Mouse (Mus musculus): ENCODE data around the gene Gm42906. TPM values are rescaled to one million over a fixed set of nuclear protein-coding genes. Genes with fewer than 3 reads are reported as not detected.

Gene Gm42906
- total and polyA plus RNA-seq, 3 experiments: not detected

DNA sequence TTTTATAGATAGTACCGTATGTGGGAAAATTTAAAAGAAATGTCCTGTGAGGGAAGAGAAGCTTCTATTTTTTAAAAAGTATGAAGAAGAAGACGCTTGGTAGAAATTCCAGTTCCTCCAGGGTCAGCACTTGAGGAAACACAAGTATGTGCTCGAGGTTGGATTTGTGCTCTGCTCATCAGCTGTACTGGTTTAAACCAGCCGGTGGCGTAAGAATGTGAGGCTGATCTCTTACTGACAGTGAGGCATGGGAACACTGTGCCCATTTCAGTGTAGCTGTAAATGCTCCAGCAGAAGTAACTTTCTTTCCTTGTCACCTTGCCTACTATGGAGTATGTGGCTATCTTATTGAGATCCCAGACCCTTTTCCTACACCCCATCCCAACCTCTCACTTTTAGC lies 374.8 kb downstream of the Gm42906 start:
- dilution Hi-C loops (cut with MboI; ENCODE audit: extremely low pct_ligation_motif_present, extremely low pct_unique_long_range_greater_than_20kb, low sequenced_read_pairs): no loop called here

DNA sequence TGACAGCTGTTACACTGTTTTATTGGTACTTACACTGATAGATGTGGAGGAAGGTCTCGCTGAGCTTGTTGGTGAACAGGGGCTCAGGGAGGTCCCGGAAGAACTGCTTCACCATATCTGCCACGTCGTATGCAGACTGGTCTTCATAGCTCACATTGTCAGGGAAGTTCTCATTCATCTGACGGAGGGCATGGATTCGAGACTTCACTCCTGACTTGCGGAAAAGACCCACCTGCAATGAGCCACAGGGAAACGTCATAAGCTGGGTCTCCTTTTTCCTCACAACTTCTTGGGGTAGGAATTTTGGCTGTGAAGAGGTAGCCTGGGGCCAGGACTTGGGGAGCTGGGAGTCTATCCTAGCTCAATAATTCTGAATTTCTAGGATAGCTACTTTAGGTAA lies 375.6 kb downstream of the Gm42906 start:
- Histone ChIP-seq H3K4me3 (replicated peaks in 1 of 3; ENCODE audit: low read depth in 2 of 3, low read length in 2 of 3, poor library complexity in 1 of 3) (no peak overlapping the region), H3K9me3 (replicated peaks; ENCODE audit: low read length) (peaks cover 9% of the 10 kb centered on the region), H3K9ac (ENCODE audit: insufficient read depth, low read depth) (no peak overlapping the region), H3K36me3 (replicated peaks in 1 of 2; ENCODE audit: control insufficient read depth in 1 of 2, insufficient read depth in 1 of 2, low read length in 1 of 2) (peaks cover 83 to 96% of the 10 kb centered on the region in 2 experiments), H3K79me2 (replicated peaks; ENCODE audit: control insufficient read depth, extremely low read depth, insufficient read depth, poor library complexity, severe bottlenecking) (no peaks in the 10 kb centered on the region; the same call in 1 of the 2 replicates), H3K4me1 (ENCODE audit: control insufficient read depth in 1 of 2, insufficient read depth in 2 of 2) (no peaks in the 10 kb centered on the region), H3K27me3 (replicated peaks) (no peaks in the 10 kb centered on the region), H3K27ac (ENCODE audit: insufficient read depth, low read depth) (no peak overlapping the region), H3K4me2 (ENCODE audit: insufficient read depth, low read depth, poor library complexity, severe bottlenecking) (no peak overlapping the region)
- in situ Hi-C loops (cut with MboI; ENCODE audit: low pct_ligation_motif_present, low pct_unique_long_range_greater_than_20kb, low sequenced_read_pairs) (no loop called here), dilution Hi-C loops (cut with MboI; ENCODE audit: extremely low pct_ligation_motif_present, extremely low pct_unique_long_range_greater_than_20kb, low sequenced_read_pairs) (no loop called here)
- TF ChIP-seq UBTF (IDR thresholded peaks at IDR 0.05; ENCODE audit: low read depth, low read length) (no peak), ZKSCAN1 (IDR thresholded peaks at IDR 0.05; ENCODE audit: borderline replicate concordance, low read depth, low read length) (no peak), POLR2AphosphoS2 (IDR thresholded peaks at IDR 0.05; ENCODE audit: low read depth, low read length) (peak; percentile 46; the same call in 1 of the 2 replicates)
- no peak for DNase-seq (ENCODE audit: extremely low read depth)

More for the DNA sequence above, 374.8 kb downstream of the Gm42906 start:
- no peak for DNase-seq (ENCODE audit: extremely low read depth)
- Histone ChIP-seq H3K4me3 (replicated peaks in 1 of 3; ENCODE audit: low read depth in 2 of 3, low read length in 2 of 3, poor library complexity in 1 of 3) (no peak overlapping the region), H3K9me3 (replicated peaks; ENCODE audit: low read length) (peaks cover 9% of the 10 kb centered on the region), H3K4me2 (ENCODE audit: insufficient read depth, low read depth, poor library complexity, severe bottlenecking) (no peak overlapping the region), H3K27ac (ENCODE audit: insufficient read depth, low read depth) (no peak overlapping the region), H3K9ac (ENCODE audit: insufficient read depth, low read depth) (no peak overlapping the region), H3K27me3 (replicated peaks) (no peaks in the 10 kb centered on the region), H3K36me3 (replicated peaks in 1 of 2; ENCODE audit: control insufficient read depth in 1 of 2, insufficient read depth in 1 of 2, low read length in 1 of 2) (peaks cover 81 to 96% of the 10 kb centered on the region in 2 experiments), H3K4me1 (ENCODE audit: control insufficient read depth in 1 of 2, insufficient read depth in 2 of 2) (no peaks in the 10 kb centered on the region), H3K79me2 (replicated peaks; ENCODE audit: control insufficient read depth, extremely low read depth, insufficient read depth, poor library complexity, severe bottlenecking) (no peaks in the 10 kb centered on the region; the same call in 1 of the 2 replicates)
- no peak for TF ChIP-seq MYC (IDR thresholded peaks at IDR 0.05; ENCODE audit: low read depth, low read length)
- TF ChIP-seq UBTF (IDR thresholded peaks at IDR 0.05; ENCODE audit: low read depth, low read length): no peak
- no peak for TF ChIP-seq ZKSCAN1 (IDR thresholded peaks at IDR 0.05; ENCODE audit: borderline replicate concordance, low read depth, low read length)
- no peak for TF ChIP-seq ZNF384 (IDR thresholded peaks at IDR 0.05; ENCODE audit: low read depth, low read length)
- no peak for TF ChIP-seq ETS1 (conservative IDR thresholded peaks at IDR 0.05; ENCODE audit: low read depth, low read length)
- TF ChIP-seq POLR2AphosphoS2 (IDR thresholded peaks at IDR 0.05; ENCODE audit: low read depth, low read length): no peak
- no peak for TF ChIP-seq EP300 (IDR thresholded peaks at IDR 0.05; ENCODE audit: low read length)
- in situ Hi-C loops (cut with MboI; ENCODE audit: low pct_ligation_motif_present, low pct_unique_long_range_greater_than_20kb, low sequenced_read_pairs): no loop called here

DNA sequence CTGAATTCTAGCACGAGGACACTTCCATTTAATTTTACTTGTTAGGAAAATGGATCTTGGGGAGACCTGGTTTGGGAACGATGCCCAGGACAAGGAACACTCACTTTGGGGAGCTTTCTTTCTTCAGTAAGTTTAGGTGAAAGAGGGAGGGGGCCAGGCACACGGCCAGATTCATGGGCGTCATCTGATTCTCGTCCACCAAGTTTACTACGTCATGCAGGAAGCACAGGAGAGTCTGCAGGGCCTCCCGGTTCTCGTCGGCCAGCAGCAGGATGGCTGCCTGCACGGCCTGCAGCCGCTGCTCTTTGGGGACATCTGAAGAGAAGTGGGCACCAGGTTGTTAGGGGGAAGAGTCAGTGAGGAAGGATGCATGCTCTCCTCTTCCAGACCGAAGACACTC lies 380.5 kb downstream of the Gm42906 start:
- no peaks in the 10 kb centered on the region; the same call in 1 of the 2 replicates for H3K79me2 ChIP-seq (replicated peaks; ENCODE audit: control insufficient read depth, extremely low read depth, insufficient read depth, poor library complexity, severe bottlenecking)
- H3K27ac ChIP-seq (ENCODE audit: insufficient read depth, low read depth): no peak overlapping the region
- in situ Hi-C loops (cut with MboI; ENCODE audit: low pct_ligation_motif_present, low pct_unique_long_range_greater_than_20kb, low sequenced_read_pairs): no loop called here
- peaks cover 3% of the 10 kb centered on the region for H3K9me3 ChIP-seq (replicated peaks; ENCODE audit: low read length)
- no peak overlapping the region for H3K4me2 ChIP-seq (ENCODE audit: insufficient read depth, low read depth, poor library complexity, severe bottlenecking)
- H3K4me1 ChIP-seq (ENCODE audit: control insufficient read depth in 1 of 2, insufficient read depth in 2 of 2): peaks cover 4 to 14% of the 10 kb centered on the region in 2 experiments; a peak in 2 of 4 replicates
- peaks cover 86 to 97% of the 10 kb centered on the region in 2 experiments for H3K36me3 ChIP-seq (replicated peaks in 1 of 2; ENCODE audit: control insufficient read depth in 1 of 2, insufficient read depth in 1 of 2, low read length in 1 of 2)
- dilution Hi-C loops (cut with MboI; ENCODE audit: extremely low pct_ligation_motif_present, extremely low pct_unique_long_range_greater_than_20kb, low sequenced_read_pairs): no loop called here
- H3K9ac ChIP-seq (ENCODE audit: insufficient read depth, low read depth): no peak overlapping the region
- no peak overlapping the region for H3K4me3 ChIP-seq (replicated peaks in 1 of 3; ENCODE audit: low read depth in 2 of 3, low read length in 2 of 3, poor library complexity in 1 of 3)
- TF ChIP-seq CHD1 (IDR thresholded peaks at IDR 0.05; ENCODE audit: low read depth, low read length) (no peak), ZC3H11A (IDR thresholded peaks at IDR 0.05; ENCODE audit: low read depth, low read length) (no peak), POLR2A (IDR thresholded peaks at IDR 0.05; ENCODE audit: low read depth, low read length) (no peak), ETS1 (conservative IDR thresholded peaks at IDR 0.05; ENCODE audit: low read depth, low read length) (no peak), HCFC1 (IDR thresholded peaks at IDR 0.05; ENCODE audit: low read depth, low read length) (no peak), MAFK (IDR thresholded peaks at IDR 0.05; ENCODE audit: insufficient replicate concordance, low read length) (no peak), PAX5 (IDR thresholded peaks at IDR 0.05; ENCODE audit: low read length) (no peak), SIN3A (IDR thresholded peaks at IDR 0.05; ENCODE audit: low read length) (no peak), MYC (IDR thresholded peaks at IDR 0.05; ENCODE audit: low read depth, low read length) (no peak), TBP (conservative IDR thresholded peaks at IDR 0.05; ENCODE audit: low read depth, low read length) (no peak), JUND (conservative IDR thresholded peaks at IDR 0.05; ENCODE audit: low read depth, low read length) (no peak), EP300 (IDR thresholded peaks at IDR 0.05; ENCODE audit: low read length) (no peak), NELFE (IDR thresholded peaks at IDR 0.05; ENCODE audit: low read depth, low read length) (no peak), ZKSCAN1 (IDR thresholded peaks at IDR 0.05; ENCODE audit: borderline replicate concordance, low read depth, low read length) (no peak), RCOR1 (conservative IDR thresholded peaks at IDR 0.05; ENCODE audit: low read depth, low read length) (no peak), BHLHE40 (IDR thresholded peaks at IDR 0.05; ENCODE audit: low read depth, low read length) (no peak)
- no peak for DNase-seq (ENCODE audit: extremely low read depth)
- H3K27me3 ChIP-seq (replicated peaks): no peaks in the 10 kb centered on the region
